Mouse (Mus musculus) frontal cortex, adult 2 months (tissue): ENCODE measurements at regions not wholly inside any gene's neighbourhood (a gene's known extent, or its start where the extent isn't known, plus 50 kb on each side); places are given as distances from the start of the nearest gene placed in this dataset.

Experiments used
- DNase-seq, 2 experiments: peaks; one replicate each; pipeline ENCODE4 v3.0.0; 2022; ENCODE audit warnings: low spot score in 1 of 2; ENCODE audit errors: extremely low spot score in 1 of 2

DNA sequence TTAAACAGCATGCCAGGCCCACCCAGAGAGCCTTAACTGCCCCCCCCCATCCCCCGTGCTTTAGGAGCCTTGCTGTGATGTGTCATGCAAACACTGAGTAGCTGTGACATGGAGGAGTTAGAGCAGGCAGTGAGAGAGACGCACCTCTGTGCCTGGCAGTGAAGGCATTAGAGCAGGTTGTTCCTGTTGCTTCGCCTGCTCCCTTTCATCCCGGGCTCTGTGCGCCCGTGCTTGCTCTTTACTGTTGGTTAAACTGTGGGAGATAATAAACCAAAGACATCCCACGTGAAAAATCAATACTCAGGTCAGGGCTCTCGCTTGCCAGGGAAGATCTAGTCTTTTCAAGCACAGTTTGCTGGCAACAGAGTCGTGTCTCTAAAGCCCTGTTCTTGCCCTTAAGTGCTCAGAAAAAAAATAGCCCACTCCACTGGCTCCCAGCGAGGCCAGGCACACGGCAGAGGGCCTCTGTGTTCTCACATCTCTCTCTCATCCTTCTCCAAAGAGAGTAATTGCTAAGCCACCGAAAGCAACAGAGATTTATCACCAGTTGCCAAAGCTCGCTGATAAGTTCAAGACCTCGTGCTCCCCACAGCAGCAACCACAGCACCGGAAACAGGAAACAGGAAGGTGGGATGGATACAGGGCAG lies 181.2 kb upstream of the 3110018I06Rik start:
- no peak for DNase-seq

DNA sequence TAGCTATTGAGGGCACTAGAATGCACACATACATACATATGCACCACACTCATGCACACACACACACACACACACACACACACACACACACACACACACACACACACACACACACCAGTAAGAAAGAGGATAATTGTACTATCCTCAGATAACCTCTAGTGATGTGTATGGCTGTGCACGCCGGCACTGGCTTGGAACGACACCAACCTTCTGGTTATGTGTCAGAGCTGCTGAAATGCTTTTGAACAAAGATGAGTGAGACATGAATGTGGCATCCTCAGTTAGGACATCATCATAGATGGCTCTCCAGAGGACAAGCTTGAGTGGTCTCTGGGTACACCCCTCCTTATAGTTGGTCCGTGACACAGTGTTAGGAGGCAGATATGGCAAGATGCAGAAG lies 173.0 kb upstream of the 3110018I06Rik start:
- peak in 1 of 2 experiments; percentile 20 for DNase-seq

DNA sequence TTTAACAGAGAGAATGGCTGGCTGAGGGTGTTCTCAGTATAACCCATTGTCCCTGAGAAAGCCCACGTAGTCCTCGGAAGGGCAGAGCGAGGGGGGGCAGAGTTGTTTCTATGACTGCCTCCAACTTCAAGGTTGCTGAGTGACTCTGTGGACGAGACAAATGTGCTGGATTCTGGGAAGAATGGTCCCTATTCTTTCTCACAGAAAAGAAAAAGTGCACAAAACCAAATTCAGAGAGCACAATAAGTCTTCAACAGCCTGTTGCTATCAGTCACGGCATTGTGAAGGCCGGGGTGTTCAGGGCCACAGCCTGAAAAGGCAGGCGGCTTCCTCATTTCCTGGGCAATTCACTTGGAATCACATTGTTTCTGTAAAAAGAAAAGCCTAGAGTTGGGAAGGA lies 165.6 kb upstream of the 3110018I06Rik start:
- DNase-seq, result no peak

DNA sequence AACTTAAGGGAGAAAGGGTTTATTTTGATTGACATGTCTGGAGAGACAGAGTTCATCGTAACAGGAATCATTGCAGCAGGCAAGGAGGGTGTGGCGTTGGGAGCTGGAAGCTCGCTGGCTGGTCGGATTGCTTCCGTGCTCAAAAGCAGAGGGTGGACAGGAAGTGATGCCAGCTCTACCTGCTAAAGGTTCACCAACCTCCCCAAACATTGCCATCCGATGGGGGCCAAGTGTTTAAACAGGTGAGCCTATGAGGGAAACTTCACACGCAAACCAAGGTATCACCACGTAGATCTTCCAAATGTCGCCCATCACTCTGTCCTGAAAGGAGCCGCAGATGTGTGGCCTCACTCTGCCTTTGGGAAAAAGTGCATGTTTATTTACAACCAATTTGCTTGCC lies 162.3 kb upstream of the 3110018I06Rik start:
- DNase-seq, result no peak

DNA sequence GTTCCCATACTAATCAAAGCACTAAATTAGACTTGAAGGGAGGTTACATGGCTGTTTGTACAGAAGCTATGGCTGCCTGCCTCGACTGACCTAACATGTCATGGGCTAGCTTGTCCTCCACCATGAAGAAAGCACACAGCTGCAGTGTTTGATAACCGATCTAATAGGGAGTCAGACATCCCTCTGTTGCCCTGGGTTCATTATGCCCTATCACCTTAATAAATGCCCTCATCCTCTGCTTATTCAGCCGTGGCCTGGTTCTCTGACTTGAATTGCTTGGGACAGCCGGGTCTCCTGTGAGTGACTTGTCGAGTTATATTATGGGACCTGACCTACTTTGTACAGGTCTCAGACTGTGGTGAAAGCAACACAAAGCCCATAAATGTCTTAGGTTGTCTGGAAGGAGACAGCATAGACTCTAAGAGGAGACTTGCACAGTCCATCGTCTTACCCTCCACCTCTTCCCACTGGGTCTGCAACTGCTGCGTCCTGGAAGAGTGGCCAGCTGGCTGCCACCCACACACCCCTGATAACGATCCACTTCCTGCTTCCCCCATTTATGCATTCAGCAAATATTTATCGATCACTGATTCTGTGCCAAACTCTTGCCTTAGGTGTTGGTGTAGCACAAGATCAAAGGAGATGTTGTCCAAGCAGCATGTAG lies 161.2 kb upstream of the 3110018I06Rik start:
- DNase-seq, result no peak

DNA sequence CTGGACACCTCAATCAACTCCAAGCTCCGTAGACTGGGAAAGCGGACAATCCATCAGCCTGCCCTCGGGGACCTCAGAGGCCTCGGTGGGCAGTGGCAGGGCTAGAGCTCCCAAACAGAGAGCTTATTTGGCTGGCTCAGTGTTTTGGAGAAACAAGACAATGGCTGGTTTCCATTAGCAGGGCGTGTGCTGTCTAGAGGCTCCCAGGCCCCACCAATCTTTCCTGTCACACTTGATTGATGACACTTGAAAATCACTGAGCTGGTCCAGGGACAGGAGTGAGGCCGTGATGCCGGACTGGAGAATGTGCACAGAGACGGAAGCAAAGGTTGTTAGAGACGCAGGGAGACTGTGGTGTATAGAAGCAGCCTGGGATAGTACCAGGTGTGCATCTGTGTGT lies 159.4 kb upstream of the 3110018I06Rik start:
- no peak for DNase-seq

DNA sequence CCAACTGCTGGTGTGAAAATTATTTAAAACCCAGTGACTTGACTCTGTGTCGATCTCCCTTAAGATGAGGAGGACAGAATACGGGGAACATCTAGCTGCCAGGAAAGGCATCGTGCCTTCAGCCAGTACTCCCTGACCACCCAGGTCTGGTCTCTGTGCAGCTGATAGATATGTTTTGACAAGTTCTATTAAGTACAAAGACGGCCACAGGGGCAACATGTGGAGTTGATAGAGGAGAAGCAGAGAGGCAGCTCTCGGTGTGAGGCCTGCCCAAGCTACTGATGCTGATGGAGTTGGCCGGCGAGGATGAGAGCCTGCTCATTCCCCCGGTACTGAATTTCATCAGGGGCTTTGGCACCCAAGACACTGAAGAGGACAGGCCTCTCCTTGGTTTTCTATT lies 154.1 kb upstream of the 3110018I06Rik start:
- DNase-seq, result no peak

DNA sequence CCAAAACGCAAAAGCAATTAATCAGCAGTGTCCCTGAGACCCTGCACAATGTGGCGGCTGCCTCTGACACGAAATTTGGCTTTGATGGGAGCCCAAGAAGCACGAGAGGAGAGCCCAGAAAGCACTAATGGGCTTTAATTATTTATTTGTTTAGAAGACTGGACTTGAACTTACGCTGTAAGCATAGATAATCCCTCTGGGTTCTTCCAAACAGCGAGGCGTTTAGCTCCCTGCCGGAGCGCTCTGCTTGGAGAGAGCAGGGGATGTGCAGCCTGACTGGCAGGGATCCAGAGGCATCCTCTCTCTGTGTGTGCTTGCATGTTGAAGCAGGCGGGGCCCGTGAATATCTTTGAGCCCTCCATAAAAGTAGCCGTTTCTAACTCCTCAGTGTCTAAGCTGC lies 153.3 kb upstream of the 3110018I06Rik start:
- peak in 1 of 2 experiments; percentile 11 for DNase-seq

DNA sequence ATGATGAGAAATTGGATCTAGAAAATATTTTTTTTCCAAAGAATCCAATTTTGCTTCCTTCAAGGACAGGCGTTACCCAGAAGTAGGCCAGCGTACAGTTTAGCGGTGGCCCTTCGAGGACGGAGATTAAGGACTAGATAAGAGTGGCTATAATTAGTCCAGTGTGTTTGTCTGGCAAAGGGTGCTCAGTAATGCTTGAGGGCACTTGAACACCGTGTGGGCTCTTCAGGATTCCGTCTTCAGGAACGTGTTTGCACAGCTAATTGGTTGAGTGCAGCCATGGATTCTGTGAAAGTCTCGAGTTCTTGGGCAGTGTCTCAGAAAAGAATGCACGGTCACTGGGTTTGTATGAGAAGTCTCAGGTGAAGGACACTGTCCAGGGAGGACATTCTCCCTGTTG lies 149.7 kb upstream of the 3110018I06Rik start:
- DNase-seq, result no peak

DNA sequence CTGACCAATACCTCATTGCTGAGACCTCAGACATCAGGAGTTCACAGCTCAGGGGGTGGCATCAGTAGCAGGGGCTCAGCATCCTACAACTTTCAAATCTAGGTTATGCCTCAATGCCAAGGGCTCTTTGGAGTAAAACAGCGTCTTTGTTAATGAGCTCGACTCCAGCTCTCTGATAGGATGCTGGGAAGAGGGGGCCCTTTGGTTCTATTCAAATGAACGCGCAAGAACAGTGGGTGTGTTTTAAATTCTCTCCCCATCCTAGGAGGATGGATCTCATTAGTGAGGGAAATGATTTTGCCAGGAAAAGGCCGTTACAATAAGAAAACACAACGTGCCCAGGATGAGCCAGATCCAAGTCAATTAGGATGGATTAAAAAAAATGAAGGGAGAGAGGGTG lies 132.2 kb upstream of the 3110018I06Rik start:
- DNase-seq, result no peak

DNA sequence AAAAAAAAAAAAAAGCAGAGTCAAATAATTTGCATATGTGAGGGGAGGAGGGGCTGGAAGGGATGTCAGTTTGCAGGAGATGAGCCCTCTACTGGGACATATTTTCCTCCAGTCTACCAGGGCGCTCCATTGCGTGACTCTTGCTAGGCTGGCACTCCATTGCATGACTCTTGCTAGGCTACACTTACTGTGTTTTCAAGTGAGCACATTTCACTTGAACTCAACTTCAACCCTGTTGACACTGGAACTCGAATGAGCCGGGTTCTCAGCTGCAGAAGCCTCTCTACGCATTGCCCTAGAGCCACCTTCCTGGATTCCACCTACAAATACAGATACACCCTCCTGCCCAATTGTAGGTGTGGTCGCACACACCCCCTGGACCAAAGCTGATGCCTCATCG lies 131.5 kb upstream of the 3110018I06Rik start:
- no peak for DNase-seq

DNA sequence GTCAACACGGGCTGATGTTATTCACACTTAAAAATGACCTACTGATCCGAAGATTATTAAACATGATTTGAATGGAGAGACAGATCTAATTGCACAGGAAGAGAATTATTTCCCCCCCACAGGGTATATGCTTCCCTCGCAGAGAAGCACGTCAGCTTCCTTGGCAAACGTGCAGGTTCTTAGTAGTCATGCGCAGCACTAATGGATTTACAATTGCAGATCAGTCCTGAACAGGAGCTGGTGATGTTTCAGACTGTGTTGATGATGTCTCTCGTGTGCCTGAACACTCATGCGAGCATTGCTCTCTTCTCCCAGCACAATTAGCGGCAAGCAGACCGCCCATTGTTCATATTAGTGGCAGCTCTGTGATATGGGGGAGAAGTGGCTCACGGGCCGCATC lies 127.9 kb upstream of the 3110018I06Rik start:
- DNase-seq, result peak in 1 of 2 experiments; percentile 10

DNA sequence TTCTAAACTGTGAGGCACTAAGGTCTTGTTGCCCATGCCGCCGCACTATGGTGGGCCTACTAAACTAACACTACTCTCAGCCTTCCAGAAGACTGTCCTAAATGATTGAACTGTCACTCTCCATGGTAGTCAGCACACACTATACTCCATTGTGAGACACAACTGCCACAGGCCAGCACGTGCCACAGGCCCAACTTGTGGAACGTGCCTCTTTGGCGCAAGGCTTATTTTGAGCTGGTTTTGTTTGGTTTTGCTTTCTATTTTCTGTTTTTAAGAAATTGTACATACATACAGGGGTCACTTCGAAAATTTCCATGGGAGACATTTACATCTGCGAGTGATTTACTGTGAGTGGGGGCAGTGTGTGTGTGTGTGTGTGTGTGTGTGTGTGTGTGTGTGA lies 126.8 kb upstream of the 3110018I06Rik start:
- DNase-seq, result no peak

DNA sequence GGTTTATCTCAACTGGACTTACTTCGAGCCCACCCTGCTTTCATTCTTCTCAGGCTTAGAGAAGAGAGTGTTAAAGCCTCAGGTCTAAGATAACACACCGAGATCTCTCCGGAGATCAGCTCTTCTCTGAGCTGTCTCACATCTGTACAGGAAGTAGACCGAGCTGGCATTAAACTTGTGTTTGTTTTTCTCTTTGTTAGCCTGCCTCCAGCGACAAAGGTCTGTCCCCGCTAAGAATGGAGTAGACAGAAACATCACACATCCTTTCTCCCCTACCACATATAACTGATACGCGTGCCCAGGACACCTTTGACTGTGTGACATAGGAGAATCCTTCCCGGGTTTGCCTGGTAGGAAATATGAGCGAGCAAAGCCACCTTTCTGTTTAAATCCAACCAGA lies 126.3 kb upstream of the 3110018I06Rik start:
- no peak for DNase-seq

DNA sequence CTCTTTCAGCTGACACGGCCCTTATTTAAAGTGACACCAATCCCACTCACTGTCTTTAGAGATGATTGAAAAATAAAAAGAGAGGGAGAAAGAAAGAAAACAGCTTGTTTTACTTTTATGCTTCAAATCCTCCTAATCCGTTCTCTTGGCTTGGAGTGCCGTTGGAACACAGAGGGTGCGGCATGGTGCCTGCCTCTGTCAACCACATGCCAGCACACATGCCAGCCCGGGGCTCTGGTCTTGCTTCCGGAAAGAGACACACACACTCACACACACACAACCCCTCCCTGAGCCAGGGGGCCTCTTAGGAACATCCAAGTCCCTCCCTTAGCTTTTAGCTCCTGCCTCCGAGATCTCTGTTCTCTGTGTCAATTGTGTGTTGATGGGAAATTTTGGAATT lies 116.2 kb upstream of the 3110018I06Rik start:
- no peak for DNase-seq

DNA sequence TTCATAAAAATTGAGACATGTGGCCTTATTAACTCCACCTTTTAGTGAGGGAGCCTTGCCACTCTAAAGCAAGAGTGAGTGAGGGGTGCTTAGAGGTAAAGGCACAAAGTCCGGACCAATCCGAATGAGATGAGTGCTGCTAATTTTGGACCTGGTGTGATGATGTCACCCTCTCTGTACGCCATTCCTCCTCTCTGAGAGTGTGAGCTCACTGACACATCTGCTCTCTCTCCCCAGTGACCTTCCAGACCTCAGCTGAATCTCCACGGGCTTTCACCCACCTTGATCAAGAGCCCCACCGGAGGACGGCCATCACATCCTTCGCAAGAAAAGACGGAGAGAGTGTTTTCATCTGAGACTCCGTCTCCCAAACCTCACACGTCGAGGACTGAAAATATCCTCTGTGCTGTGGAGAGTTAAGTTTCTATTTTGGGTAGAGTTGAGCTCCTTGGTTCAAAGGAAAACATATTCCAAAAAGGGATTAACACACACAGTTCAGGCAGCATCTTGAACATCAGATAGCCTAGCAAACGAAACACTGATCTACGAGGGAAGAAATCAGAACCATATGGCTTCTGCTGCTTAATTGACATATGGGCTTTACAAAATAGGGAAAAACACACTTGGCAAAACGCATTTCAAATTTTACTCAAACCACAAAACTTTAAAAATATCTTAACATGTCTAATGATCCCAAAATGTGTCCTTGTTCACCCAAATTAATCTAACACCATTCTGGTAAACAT lies 96.2 kb upstream of the 3110018I06Rik start:
- DNase-seq, result peak in 1 of 2 experiments; percentile 17

DNA sequence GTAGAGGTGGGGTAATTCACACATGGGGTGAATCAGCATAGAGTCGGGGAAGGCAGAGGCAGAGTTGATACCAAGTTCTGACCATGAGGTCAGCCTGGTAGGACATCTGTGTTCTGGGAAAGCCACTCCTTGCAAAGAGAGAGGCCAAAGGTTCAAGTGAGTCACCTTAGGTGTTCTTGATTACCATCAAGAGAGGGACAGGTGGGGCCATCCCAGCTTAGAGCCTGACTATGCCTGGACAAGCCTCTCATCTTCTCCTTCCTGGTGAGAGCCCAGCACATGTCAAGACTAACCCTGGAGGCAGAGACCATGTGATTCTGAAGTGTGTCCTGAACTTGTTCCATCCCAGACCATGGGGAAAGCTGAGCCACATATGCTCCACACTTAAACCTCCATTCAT lies 94.0 kb upstream of the 3110018I06Rik start:
- DNase-seq, result no peak

DNA sequence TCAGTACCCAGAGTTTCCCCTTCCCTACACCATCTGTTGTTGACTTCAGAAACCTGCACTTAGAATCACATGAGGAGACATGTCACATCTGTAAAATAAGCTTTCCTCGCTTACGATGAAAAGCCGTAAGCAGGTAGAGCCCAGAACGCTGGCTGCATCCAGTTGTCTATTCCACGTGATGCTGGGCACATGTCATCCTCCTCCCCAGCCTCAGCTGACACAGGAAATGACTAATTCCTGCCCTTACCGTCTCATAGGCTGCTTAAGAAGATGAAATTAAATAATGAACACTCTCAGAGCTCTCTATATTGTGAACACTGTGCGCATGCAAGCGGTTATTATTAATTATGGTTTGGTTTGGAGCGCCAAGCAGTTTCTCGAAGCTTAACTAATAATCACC lies 83.6 kb upstream of the 3110018I06Rik start:
- no peak for DNase-seq

DNA sequence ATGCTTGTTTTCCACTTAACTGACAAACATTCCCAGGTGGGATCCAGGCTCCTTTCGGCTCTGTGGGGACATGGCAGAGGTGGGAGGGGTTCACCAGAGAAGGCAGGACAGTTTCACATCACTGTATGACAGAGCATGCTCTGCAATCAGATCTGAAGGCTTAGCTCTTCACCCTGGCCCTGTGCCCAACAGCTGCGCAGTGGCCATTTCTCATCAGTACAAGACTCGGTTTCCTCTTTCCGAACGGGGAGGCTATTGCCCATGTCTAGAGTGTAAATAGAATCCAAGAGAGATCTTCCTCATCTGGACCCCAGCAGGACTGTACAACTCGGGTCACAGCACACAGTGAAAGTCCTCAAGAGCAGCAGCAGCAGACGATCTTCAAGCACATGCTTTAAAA lies 64.5 kb upstream of the 3110018I06Rik start:
- DNase-seq, result no peak

DNA sequence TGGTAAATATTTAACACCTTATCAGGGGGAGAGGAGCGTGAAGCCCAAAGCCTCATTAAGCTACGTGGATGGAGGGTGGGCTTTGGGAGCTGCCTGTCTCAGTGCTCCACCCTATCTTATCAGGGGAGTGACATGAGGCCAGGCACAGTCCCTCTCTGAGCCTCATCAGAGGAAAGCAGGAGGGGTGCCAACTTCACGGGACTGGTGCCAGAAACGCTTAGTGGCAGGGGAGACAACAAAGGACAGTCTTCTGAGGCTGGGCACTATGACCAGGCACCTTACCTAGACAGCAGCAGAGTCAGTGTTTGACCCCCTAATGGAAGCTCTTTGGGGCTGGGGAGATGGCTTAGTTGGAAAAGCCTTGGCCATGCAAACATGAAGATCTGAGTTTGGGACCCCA lies 49.9 kb upstream of the 3110018I06Rik start:
- DNase-seq, result no peak
